Mouse (Mus musculus) heart, adult 2 months (tissue): ENCODE measurements around the gene Arrdc4.

ENCODE experiments used
- CTCF ChIP-seq: fragments of 200-600 bp; IDR thresholded peaks from 2 replicates; pipeline ENCODE4 v1.8.1; 2022; ENCODE audit warnings: antibody characterized with exemption, mild to moderate bottlenecking, moderate library complexity
- POLR2A ChIP-seq: fragments of 200-500 bp; IDR thresholded peaks from 2 replicates; pipeline ENCODE4 v1.6.1; 2011; ENCODE audit warnings: mild to moderate bottlenecking, low read depth, low read length, control low read depth; ENCODE audit not compliant: insufficient read depth

DNA sequence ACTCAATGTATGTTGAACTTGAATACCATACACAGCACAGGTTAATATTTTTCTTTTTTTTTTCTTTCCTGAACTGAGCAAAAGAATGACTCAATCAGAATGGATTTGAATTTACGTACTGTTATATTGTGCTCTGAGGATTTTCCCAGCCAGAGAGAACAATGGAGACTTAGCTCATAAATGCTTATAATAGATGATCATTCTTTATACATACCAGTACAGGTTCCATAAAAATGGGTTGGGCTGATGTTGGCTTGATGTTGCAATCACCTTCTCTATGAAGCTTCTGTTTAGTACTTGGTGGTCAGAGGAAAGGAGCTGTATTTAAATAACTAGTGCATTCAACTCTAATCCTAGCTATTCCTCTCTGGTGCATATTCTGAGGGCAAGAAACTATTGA is 57.6 kb downstream of the Arrdc4 start:
- no peak for TF ChIP-seq CTCF
- no peak for TF ChIP-seq POLR2A
